Mouse (Mus musculus): ENCODE results near the gene Rbm34.
"Not testable (repeated sequence)": the region's sequence is repeated elsewhere in the genome, so short reads cannot be mapped to it uniquely, and the experiment has no call there.

Gene Rbm34

DNA sequence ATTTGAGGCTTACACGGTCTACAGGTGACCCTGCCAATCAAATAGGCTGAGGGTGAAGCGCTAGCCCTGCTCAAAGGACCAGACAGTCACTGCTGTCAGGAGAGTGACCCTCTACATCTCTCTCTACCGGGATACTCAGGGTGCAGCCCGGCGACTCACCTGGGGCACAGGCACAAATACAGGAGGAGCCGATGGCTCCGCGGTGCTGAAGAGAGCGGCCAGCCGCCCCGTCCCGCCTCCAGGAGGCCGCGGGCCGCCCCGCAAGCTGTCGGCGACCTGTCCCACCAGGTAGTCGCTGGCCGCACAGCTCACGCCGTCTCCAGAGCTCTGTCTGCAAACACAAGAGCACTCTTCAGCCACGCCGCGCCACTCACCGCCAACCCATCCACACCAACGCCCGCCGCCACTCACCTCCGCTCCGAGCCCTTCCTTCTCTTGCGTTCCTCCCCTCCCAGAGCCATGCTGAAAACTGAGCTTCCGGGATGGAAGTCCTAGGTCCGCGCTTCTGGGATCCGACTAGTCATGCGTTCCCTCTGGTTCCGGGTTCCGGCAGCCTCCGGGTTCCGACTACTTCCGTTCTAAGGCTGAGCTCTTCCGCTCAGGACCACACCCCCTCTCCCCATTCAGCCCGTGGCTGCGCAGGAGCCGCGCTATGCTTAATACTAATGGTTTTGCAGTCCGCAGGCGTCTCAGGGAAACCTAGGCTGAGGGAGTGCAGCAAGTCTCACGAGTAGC lies at the start of gene Rbm34:
Gene Rbm34, minus strand, starts transcription at position 493 of the 735 bp plus-strand sequence.
- DNase-seq (ENCODE audit: low spot score): peak; percentile 86

DNA sequence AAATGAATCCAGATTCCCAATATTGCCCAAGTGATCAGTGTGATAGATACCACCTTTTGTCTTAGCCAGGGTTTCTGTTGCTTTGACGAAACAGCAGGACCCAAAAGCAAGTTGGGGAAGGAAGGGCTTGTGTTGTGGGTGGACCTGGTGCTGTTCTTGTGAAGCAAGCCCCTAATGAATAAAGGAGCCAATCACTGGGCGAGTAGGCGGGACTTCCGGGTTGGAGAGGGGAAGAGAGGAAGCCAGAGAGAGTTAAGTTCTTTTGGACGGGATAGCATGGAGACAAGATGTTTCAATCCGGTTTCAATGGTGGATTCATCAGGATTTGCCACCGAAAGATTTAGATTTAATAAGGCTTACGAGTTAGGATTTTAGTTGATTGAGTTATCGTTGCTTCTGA lies 40.8 kb upstream of the Rbm34 start:
- no peak for DNase-seq (ENCODE audit: low spot score)

DNA sequence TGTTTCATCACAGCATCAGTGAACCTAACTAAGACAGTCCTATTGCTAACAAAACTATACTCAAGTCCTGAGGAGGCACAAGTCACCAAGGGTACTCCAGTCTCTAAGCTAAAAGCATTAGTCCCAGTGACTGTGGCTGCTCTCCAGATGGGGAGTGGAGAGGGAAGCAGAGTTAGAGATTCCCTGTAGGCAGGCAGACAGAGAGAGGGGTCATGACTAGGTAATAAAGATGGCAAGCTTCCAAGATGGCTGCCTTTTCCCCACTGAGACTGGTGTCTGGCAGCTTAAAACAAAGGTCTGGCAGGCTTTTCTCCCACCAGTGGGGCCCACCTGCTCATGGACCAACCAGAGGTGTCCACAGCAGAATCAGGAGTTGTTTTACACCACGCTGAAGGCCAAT lies 23.6 kb upstream of the Rbm34 start:
- DNase-seq (ENCODE audit: low spot score): no peak

DNA sequence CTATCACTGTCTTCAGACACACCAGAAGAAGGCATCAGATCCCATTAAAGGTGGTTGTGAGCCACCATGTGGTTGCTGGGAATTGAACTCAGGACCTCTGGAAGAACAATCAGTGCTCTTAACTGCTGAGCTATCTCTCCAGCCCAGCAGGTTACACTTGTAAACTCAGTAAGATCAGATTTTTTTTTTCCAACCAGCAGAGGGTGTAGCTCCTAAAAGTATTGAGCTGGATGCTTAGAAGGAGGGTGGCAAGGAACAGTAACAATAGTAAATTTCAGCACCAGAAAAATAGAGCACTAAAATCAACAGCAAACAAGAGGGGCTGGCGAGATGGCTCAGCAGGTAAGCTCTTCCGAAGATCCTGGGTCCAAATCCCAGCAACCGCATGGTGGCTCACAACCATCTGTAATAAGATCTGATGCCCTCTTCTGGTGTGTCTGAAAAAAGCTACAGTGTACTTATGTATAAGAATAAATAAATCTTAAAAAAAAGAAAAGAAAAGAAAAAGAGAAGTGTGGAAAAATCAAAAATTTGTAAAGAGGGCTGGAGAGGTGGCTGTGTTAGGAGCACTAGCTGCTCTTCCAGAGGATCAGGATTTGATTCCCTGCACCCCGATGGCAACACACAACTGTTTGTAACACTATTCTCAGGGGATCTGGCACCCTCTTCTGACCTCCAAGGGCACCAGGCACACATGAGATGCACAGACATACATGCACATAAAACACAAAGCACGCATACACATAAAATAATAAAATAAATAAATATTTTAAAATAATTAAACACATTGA lies 18.7 kb upstream of the Rbm34 start:
- DNase-seq (ENCODE audit: low spot score): no peak

DNA sequence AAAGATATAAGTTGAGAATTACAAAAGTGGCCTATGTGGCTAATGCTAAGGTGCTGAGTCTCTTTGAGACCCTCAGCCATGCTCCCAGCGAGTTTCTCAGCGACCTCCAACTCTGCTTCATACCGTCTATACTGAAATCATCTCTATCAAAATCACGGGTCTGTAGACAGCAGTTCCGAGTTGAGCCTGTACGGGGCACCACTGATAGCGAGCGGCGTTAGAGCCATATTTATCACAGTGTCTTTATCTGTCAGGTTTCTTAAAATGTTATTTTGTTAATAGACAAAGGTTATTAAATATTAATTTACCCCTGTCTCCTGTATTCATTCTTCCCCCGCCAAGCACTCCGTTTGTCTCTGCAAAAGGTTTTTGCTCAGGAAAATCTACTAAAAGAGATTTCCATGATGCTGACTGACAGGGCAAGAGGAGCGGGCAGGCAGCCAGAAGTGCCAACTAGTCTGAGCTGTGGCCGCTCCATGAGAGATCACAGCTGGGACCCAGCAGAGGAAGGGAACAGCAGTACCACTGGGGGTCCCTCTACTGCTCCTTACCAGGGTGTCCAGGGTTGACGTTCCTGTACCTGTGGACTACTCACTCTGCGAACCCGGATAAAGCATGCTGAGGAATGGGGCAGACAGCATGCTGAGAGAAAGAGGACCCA lies 17.6 kb upstream of the Rbm34 start:
- DNase-seq (ENCODE audit: low spot score): no peak

DNA sequence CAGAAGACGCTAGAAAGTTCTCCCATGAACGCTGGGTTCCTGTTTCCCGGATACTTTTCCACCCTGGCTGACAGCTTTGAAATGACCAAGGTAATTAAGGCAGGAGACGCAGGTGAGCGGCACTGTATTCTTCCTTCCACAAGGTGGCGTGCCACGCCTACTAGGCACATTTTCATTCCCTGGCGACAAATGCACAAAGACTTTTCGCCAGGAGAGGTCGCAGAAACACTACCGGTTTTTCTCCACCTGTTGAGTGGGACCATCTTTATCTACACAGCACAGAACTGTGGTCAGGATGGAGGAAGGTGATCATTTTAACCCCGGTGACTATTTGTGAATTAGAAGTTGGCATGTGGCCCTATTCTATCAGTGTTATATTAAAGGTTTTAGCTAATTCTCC lies 15.6 kb upstream of the Rbm34 start:
- peak; percentile 44 for DNase-seq (ENCODE audit: low spot score)

DNA sequence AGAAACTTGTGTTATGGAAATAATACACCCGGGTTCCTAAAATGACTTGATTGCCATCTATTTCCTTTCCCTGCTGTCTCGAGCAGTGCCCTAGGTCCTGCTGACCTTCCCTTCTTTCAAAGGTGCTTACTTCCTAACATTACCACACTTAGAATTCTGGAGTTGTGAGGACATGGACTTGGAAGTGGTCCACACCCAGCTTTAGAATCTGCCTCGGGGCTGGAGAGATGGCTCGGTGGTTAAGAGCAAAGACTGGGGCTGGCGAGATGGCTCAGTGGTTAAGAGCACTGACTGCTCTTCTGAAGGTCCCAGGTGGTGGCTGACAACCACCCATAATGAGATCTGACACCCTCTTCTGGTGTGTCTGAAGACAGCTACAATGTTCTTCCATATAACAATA lies 9.2 kb upstream of the Rbm34 start:
- no peak for DNase-seq (ENCODE audit: low spot score)

DNA sequence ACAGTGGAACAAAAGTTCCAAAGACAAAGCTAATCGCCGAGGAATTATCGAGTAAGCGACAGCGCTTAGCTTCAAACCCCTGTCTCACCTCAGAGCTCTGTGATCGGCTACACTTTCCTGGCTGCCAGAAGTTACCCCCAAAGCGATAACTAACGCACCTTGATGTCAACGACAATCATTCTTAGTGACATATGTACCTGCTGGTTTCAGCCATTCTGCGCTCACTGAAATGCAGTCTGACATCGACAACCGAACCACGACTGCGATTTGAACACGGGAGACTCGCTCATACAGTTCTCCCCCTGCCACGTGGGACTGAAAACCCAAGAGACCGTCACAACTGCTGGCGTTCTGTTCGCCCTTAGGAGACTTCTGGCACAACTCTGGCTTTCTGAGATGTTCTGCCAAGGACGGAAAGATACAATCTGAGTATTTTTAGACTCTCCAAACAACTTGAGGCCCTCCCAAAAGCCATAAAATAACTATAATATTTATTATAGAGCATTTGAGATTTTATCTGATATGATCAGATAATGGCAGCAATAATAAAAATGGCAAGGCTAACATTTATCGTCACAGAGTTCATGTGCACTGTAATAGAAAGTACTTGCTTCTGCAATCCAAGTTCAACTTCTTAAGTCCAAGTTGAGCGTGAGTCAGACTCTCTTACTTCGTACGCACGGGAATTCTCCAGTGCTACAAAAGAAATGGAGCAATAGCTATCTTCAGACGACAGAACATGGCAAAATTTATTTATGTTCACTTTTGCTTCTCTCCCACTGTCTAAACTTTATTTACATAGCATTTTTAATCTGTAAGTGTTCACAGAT lies 8.4 kb upstream of the Rbm34 start:
- no peak for DNase-seq (ENCODE audit: low spot score)

DNA sequence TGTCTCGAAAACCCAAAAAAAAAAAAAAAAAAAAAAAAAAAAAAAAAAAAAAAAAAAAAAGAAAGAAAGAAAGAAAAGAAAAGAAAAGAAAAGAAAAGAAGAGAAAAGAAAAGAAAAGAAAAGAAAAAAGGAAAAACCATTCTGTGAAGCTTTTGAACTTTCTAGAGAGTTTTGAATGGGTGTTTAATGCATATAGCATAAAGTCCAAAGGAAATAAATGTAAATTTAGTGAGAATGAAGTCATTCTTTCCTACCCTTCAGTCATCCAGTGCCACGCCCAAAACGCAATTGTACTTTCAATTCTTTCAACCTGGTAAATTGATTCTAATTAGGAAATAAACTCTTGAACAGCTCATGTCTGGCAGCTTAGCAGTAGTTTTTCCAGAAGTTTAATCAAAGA lies 7.7 kb upstream of the Rbm34 start:
- not testable (repeated sequence) for DNase-seq (ENCODE audit: low spot score)

DNA sequence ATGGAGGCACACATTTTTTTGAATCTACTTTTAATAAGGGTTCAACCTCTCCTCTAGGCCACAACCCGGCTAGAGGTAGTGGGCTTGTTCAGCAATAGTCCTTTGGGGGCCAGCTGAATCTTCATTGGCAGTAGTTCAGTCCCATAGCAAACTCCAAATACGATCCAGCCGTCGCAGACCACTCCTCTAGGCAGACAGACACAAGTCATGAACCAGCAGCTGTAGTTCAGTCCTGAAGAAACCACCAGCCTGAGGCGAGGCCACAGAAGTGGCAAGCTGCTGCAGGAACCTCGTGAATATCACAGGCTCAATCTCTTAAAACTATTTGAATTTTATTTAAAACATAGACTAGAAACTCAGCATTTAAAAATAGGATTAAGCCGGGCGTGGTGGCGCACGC lies 7.2 kb upstream of the Rbm34 start:
- no peak for DNase-seq (ENCODE audit: low spot score)

DNA sequence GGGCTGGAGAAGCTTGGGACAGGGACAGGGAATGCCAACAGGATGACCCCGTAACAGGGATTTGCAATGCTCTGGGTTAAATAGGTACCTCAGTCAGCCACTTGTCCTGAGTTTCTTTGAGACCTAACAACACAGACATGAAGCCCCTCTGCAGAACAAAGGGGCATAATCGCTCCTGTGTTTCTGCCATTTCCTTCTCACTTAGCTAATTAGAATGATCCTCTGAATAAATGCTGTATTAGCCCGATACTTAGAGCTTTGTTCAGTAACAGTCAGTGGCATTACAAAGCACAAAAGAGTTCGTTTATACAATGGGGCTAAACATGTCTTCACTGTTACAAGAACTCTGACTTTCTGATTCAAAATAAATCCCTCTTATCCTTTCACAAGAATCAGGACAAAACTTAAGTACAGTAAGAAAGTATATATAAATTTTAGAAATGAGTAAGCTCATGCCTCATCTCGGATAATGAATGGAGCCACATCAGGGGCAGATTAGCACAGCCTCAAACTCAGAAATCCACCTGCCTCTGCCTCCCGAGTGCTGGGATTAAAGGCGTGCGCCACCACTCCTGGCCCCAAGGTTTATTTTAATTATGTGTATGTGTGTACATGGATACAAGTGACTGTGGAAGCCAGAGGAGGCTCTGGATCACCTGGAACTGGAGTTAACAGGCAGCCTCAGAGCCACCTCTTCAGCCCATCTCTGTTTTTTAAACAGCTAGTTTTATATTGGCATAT lies 5.9 kb upstream of the Rbm34 start:
- no peak for DNase-seq (ENCODE audit: low spot score)

DNA sequence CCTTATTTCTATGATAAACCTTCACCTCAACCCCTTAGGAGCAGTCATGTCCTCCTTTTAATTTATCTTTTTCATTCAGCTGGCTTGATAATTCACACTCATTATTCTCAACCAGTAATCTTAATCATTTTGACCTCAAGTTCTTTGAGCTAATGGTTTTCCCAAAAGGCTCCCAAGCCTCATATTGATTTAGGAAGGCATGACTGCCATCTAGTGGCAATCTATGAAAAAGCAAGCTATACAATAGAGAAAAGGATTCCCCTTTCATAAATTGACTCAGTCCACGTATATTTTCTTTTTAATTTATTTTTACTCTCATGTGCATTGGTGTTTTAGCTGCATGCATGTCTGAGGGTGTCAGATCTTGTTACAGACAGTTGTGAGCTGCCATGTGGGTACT lies 4.8 kb upstream of the Rbm34 start:
- DNase-seq (ENCODE audit: low spot score): no peak

DNA sequence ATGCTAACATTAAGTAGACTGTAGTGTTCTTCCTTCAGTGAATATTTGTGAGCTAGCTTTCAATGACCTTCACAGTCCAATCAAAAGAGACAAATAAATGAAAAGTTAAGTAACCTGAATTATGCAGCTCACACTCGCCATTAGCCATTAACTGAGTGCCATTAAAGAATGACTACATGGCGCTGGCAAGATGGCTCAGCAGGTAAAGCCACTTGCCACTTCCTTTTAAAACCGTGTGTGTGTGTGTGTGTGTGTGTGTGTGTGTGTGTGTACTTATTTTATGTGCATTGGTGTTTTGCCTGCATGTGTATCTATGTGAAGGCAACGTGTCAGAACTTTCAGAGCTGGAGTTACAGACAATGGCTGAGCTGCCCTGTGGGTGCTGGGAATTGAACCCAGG lies 3.6 kb upstream of the Rbm34 start:
- DNase-seq (ENCODE audit: low spot score): no peak

DNA sequence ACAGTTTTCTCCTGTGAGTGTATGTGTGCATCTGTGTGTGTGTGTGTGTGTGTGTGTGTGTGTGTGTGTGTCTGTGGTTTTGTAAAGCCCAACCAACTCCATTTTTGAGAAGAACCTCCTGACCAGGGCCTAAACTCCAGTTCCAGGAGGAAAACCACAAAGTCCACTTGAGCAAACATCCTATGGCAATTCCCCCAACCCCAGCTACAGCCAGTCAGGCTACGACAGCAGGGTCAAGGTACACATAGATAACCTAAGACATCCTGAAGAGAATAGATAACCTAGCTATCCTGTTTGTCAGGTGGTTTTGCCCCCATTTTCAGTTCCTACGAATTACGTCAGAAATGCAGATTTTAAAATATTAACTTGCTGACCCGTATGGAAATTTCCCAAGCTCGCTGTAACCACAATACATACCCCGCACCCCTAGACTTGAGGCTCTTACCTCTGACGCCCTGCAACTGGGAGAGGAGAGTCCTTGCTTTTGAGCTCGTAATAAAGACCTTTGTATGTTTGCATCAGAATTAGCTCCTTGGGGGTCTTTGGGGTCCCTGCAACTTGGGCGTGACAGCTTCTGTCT lies 2.9 kb upstream of the Rbm34 start:
- DNase-seq (ENCODE audit: low spot score): no peak

DNA sequence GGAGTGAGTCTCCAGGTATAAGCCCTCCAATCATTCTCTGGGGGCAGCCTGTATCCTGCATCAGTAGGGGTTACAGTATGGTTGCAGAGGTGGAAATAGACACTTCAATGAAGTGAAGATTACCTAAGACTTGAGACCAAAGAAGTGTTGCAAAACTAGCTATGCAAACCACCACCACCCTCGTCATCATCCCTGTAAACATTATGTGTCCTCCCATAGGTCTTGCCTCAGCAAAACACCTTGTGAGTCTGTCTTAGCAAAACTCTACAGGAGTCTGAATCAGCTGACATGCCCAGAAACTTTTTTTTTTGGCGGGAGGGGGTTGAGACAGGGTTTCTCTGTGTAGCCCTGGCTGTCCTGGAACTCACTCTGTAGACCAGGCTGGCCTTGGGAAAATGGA lies 1.8 kb upstream of the Rbm34 start:
- DNase-seq (ENCODE audit: low spot score): no peak

DNA sequence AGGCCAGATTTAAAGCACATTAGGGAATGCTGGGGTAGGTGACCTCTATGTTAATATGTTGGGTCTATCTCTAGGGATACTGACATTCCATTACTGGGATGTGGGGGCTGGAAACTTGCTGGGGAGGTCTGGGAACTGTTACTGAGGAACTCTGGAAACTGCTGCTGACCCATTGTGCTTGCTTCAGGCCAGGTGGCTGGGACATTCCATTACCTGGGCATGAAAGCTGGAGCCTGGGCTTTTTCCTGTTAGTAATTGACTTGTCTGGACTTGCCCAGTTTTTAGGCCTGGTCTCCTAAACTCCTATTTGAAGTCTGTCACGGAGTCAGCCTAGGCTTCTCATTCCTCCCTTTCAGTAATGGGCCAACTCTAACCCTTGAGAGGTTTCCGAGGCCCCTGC lies 1.2 kb upstream of the Rbm34 start:
- DNase-seq (ENCODE audit: low spot score): no peak

DNA sequence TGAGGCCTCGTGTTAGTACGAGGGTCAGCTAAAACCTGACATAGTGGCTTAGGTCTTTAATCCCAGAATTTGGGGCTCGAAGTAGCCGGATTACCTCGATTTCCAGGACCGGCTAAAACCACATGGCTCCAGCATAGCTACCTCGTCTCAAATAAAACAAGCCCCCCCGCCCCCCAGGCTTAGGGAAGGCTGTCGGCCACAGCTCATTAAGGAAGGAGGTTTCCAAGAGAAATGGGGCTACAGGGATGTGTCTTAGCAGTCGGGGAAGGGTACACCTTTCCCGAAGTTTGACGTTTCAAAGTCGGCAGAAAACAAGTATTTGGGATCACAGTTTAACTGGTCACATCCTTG lies 418 bp upstream of the Rbm34 start:
- DNase-seq (ENCODE audit: low spot score): no peak

DNA sequence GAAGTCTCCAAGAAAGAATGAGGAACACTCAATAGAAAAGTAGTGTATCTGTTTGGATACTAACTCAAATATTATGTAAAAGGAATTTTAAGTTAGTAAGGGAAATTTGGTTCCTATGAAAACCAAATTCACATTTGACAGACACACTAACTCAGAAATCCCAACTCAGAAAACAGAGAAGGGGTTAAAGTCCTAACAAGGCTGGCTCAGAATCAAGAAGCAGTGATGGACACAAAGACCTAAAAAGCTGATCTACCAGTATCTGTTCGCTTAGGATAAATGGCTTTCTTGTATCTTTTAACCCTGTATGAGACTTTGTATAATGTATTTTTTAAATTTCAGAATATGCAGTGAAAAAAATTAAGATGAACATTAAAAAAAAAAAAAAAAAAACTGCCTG lies 1.3 kb downstream of the Rbm34 start:
- no peak for DNase-seq (ENCODE audit: low spot score)

DNA sequence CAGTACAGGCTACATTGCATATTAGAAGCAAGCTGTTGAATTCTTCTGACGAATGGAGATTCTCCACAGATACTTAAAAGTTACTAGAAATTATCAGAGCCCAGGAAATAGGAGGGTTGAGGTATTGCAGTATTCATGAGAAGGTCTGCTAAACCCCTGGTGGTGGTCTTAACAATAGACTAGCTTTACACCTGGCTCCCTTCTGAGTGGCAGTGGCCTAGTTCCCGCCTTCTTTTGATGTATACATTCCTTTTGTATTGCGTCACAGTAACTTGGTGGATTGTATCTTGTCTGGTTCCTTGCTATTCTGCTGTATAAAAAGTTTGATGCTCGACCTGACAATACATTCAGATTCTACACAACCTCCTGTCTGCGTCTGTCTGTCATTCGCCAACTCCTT lies 2.8 kb downstream of the Rbm34 start:
- no peak for DNase-seq (ENCODE audit: low spot score)

DNA sequence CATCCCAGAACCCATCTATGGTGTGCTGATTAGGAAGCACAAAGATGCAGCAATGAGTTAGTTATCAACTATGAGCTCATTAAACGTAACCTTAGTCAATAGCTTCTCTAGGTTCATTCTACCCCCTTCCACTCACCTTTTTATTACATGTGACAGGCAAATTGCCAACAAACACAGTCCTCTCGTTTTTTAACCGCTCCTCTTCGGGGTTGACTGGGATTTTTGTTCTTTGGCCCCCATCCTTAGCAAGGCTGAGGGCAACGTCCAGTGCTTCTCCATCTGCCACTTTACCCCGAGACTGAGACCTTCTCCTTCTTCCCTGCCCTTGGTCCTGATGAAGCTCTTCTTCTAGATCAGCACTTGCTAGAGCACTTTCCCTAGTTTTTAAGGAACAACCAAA lies 5.6 kb downstream of the Rbm34 start:
- no peak for DNase-seq (ENCODE audit: low spot score)

DNA sequence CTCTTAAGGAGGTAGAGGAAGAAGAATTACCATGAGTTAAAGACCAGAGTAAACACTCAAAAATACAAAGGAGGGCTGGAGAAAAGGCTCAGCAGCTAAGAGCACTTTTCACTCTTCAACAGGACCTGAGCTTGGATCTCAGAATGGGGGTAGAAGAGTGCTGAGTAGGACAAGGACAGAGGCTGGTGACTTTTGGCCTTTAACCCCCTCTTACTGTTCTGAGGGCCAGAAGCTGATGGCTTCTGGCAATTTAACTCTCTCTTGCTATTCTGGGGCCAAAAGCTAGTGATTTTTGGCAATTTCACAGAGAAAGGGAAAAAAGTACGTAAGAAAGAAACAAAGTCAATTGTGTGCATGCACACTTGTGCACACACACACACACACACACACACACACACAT lies 8.0 kb downstream of the Rbm34 start:
- no peak for DNase-seq (ENCODE audit: low spot score)

Measured in spleen, adult 12 weeks (tissue).